Mouse (Mus musculus) left cerebral cortex, adult 2 months (tissue): ENCODE data around the gene Psma5. TPM values are rescaled to one million over a fixed set of nuclear protein-coding genes. Genes with fewer than 3 reads are reported as not detected.
"Not testable (repeated sequence)": the region's sequence is repeated elsewhere in the genome, so short reads cannot be mapped to it uniquely, and the experiment has no call there.

ENCODE experiments used
- DNase-seq, 2 experiments: peaks; one replicate each; pipeline ENCODE4 v3.0.0; 2021 to 2022; ENCODE audit warnings: low spot score in 2 of 2, mixed read lengths in 1 of 2; ENCODE audit errors: extremely low spot score in 1 of 2
- H3K27ac ChIP-seq: fragments of 200-600 bp; 2 replicates; pipeline ENCODE4 v1.8.1; 2022
- H3K4me3 ChIP-seq: fragments of 200-600 bp; 2 replicates; pipeline ENCODE4 v1.8.1; 2022
- CTCF ChIP-seq: fragments of 200-600 bp; IDR thresholded peaks from 2 replicates; pipeline ENCODE4 v1.8.1; 2022; ENCODE audit warnings: antibody characterized with exemption, mild to moderate bottlenecking, moderate library complexity
- intact Hi-C: fragments of 180-260 bp; cut with DNase I; formaldehyde crosslinking; loops from one replicate; pipeline ENCODE4 v1.15.1; 2025
- total RNA-seq, 2 experiments: library from RNA; stranded (reverse); gene quantifications; 2 replicates each; pipeline ENCODE4 v1.2.3; 2021

Gene Psma5
- total RNA-seq, 2 experiments from 2014 or later = 64.9 to 80.9 TPM

DNA sequence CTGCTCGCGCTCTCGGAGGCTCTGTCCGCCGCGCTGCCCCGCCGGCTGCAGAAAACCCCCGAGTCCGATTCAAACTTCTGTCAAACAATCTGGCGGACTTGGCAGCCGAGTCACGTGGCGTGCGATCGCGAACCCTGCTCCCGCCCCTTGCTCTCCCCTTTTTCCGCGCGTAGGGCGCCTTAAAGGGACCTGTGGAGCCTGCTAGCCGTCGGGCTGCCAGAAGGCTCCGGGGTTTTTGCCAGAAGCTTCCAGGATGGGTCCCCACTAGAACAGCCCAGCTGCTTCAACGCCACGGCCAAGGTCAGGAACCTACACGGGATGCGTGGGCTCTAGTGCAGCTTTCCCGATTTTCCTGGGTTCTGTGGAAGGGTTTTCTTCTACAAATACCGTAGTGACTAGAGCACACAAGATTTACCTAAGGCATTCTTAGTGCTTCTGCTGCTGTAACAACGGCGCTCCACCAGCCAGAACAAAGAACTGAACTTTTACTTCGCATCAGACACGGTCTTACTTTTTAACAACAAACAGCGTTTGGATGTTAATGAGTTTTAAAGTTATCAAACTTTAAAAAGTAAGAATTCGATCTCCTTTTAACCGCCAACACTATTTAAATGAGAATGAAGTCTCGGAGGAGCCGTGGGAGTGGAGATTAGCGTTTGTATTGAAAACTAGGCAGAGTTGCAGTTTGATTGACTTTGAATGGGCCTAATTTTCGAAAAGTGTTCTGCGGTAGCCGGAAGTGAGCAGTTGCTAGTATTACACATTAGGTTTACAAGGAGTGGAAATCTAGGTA, 30.0 kb upstream of the Psma5 start, which contains the start of gene Sypl2:
TSS of gene Sypl2 (minus strand) at position 91 of the 793 bp plus-strand sequence.
- Histone ChIP-seq H3K4me3 (peak within 1 kb of the TSS; percentile 42), H3K27ac (no peak within 1 kb of the TSS)
- TF ChIP-seq CTCF = no peak
- intact Hi-C loops = no loop called here
- DNase-seq = peak in 1 of 2 experiments; percentile 16

- no peak for DNase-seq
- no peak for TF ChIP-seq CTCF
- Histone ChIP-seq H3K27ac (no peak overlapping the region), H3K4me3 (no peak overlapping the region)
- intact Hi-C loops = no loop called here
Observed at GRCm38 (mm10) chr3:108227521-108227920, 29.2 kb upstream of the Psma5 start.

DNA sequence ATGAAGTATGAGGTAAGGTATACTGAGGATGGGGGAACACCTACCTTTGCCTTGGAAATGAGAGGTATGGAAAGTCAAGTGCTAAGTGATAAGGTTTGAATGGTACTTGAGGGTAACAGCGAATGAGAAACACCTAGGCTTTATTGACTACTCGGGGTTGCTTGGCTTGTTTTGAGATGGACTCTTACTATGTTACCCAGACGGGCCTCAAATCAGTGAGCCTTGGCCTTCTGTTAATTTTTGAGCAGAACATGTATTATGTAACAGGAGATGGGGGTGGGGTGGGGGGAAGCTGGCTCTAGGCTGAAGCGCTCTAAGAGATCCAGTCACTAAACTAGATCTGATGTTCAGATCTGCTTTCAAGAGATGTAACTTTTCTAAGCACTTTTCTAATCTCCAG, 25.1 kb upstream of the Psma5 start:
- DNase-seq = no peak
- no peak for TF ChIP-seq CTCF
- H3K4me3 ChIP-seq = no peak overlapping the region
- no peak overlapping the region for H3K27ac ChIP-seq
- intact Hi-C loops = loop anchor here (2.0 kb wide), 1 partner anchor 21 kb away; the partner anchor contains the start of gene Atxn7l2

GRCm38 (mm10) chr3:108237474-108238102, 19.1 kb upstream of the Psma5 start:
- H3K27ac ChIP-seq, DNase-seq, intact Hi-C loops, H3K4me3 ChIP-seq: not testable (repeated sequence)

GRCm38 (mm10) chr3:108241243-108241839, 15.4 kb upstream of the Psma5 start:
- no peak for DNase-seq
- intact Hi-C loops = no loop called here
- Histone ChIP-seq H3K4me3 (no peak overlapping the region), H3K27ac (peak overlapping the region; percentile 61; the same call in 1 of the 2 replicates)
- no peak for TF ChIP-seq CTCF

GRCm38 (mm10) chr3:108246857-108247256, 9.9 kb upstream of the Psma5 start:
- Histone ChIP-seq H3K4me3 (no peak overlapping the region), H3K27ac (no peak overlapping the region)
- no peak for DNase-seq
- TF ChIP-seq CTCF = no peak
- intact Hi-C loops = no loop called here

DNA sequence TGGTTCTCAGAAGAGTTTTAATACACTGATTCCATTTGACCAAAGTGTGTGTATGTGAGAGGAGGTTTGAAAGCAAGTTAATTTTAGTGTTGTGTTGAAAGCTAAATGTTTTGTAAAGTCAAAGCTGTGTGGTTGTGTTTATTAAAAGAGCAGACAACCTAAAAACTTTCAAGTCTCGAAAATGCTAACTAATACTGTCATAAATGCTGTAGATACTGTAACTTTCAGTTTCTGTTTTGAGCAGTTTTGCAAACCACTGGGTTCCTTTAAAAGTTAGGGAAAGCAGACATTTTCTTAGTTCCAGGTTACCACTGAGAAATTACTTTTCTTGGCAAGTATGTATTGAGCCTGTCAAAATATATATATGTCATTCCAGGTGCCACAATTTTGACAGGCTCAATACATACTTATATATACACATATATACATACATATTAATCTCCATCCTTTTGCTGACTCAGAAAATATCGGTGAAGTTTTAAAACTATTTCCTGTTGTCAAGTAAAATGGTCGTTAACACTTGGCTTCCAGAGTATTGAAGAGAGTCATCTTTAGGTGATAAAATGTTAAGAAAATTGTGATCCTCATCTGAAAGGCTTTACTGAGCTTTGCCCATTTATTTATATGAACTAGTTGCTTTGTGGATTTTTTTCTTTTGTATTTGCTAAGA, 1.2 kb downstream of the Psma5 start:
- no peak for DNase-seq
- intact Hi-C loops = loop anchor here (2.0 kb wide), 2 partner anchors 47 to 93 kb away; partner anchors contain the start of gene Atxn7l2
- TF ChIP-seq CTCF = no peak
- Histone ChIP-seq H3K27ac (no peak overlapping the region), H3K4me3 (peak overlapping the region; percentile 85)

DNA sequence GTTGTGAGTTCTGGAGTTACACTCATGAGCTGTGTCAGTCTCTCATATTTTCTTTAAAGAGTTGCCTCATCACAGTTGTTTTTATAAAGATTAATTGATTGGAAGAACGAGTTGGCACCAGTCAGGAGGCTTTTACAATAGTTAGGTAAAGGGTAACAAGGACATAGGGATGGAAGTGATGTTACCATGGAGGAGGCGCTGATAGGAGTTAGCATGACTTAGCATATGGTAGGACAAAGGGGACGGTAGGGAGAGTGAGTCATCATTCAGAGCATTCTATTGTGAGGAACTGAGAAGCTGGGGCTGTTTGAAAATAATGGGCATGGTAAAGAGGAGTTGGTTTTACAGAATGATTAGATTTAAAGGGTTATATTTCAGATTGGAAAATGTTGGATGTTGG, 2.6 kb downstream of the Psma5 start:
- TF ChIP-seq CTCF = no peak
- DNase-seq = no peak
- Histone ChIP-seq H3K27ac (no peak overlapping the region), H3K4me3 (no peak overlapping the region)
- intact Hi-C loops = no loop called here

DNA sequence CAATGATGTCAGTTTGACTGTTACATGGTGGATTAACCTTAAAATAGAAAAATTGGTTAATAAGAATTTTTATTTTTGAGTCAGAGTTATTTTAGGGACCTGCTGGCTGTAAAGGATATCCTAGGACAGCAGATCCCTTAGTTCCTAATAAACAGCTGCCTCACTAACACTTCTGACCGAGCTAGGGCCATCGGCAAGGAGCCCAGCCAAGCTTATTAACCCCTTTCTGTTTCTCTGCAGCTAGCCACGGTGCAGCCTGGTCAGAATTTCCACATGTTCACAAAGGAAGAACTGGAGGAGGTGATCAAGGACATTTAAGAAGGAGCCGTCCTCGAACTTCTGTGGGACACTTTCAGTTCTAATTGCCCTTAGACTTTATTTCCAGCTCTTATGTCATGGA, 22.8 kb downstream of the Psma5 start:
- H3K27ac ChIP-seq, H3K4me3 ChIP-seq, intact Hi-C loops, DNase-seq: not testable (repeated sequence)

GRCm38 (mm10) chr3:108282401-108283240, 25.9 kb downstream of the Psma5 start:
- TF ChIP-seq CTCF = peak; percentile 74
- no peak for DNase-seq
- Histone ChIP-seq H3K27ac (peak overlapping the region; percentile 88), H3K4me3 (peak overlapping the region; percentile 76)
- intact Hi-C loops = loop anchor here (1.0 to 10.0 kb wide), 4 partner anchors 60 to 282 kb away; partner anchors contain the start of gene Tmem167b

- TF ChIP-seq CTCF = no peak
- peak overlapping the region; percentile 88 for H3K27ac ChIP-seq
- intact Hi-C loops = loop anchor here (1.0 to 10.0 kb wide), 4 partner anchors 59 to 282 kb away; partner anchors contain the start of gene Tmem167b
- no peak for DNase-seq
- peak overlapping the region; percentile 76 for H3K4me3 ChIP-seq
Observed at GRCm38 (mm10) chr3:108283241-108283561, 26.5 kb downstream of the Psma5 start.
